Mouse (Mus musculus) lung, postnatal 10 days (tissue): Measurements from ENCODE around the gene Otulin.

ENCODE experiments used
- DNase-seq: peaks from one replicate; pipeline ENCODE4 v3.0.0; 2021

Gene Otulin

GRCm38 (mm10) chr15:27612533-27613221 lies 17.8 kb downstream of the Otulin start:
- peak; percentile 73 for DNase-seq

GRCm38 (mm10) chr15:27609554-27609953 lies 20.9 kb downstream of the Otulin start:
- no peak for DNase-seq

GRCm38 (mm10) chr15:27605252-27605651 lies 25.2 kb downstream of the Otulin start:
- no peak for DNase-seq

GRCm38 (mm10) chr15:27604558-27604957 lies 25.9 kb downstream of the Otulin start:
- no peak for DNase-seq

DNA sequence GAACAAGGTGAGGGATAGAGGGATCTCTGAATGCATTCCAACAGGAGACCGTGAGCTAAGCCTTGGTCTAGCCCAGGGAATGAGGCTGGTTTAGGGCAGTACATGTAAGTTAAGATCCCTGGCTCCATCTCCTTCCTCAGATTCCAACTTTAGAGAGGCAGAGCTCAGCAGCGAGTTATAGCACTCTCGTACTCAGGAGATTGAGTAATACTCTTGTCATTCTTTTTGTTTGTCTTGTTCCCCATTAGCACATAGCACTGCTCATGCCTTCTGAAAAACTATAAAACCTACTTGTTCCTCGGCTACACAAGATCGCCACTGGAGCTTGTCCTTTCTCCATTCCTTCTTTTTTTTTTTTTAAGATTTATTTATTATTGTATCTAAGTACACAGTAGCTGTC lies 30.0 kb downstream of the Otulin start:
- DNase-seq = no peak

DNA sequence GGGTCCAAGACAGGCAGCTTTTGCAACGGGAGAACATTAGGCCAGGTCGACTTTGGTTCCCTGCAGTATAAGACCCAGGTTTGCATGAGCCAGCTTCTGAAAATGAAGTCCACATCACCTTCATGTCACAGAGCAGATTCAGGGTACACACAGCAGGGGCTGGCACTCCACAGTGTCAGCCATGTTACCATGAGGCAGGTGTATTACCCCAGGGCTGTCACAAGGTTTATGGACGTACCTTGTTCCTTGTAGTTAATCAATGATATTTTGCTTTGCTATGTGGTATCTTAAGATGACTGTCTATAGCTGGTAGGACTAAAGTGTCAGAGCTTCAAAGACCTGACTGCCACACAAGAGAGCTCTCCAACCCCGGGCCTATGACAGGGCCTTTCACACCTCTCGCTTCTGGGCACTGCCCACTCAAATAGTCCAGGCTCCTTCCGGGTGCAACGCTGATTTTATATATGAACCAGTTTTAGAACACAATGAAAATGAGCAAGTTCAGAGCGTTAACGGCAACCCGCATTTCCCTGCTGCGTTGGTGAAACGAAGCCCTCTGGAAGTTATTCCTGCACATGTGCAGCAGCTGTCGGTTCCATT lies 31.6 kb downstream of the Otulin start:
- no peak for DNase-seq

DNA sequence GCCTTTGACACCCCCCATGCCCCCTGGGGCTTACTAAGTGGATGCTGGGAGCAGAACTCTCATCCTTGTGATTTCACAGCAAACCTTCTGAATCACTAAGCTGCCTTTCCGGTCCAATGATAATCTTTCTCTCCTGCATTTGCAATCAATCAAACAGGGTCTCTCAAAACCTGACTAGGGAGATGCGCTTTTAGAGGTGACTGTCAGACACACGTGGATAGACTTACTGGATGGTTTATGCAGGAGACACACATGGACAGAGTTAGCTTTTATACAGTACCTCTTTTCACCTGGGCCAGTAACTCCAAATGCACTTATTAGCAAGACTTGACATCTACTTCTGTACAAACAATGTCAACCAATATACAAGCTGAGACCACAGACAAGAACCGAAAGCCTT lies 33.0 kb downstream of the Otulin start:
- DNase-seq = no peak

DNA sequence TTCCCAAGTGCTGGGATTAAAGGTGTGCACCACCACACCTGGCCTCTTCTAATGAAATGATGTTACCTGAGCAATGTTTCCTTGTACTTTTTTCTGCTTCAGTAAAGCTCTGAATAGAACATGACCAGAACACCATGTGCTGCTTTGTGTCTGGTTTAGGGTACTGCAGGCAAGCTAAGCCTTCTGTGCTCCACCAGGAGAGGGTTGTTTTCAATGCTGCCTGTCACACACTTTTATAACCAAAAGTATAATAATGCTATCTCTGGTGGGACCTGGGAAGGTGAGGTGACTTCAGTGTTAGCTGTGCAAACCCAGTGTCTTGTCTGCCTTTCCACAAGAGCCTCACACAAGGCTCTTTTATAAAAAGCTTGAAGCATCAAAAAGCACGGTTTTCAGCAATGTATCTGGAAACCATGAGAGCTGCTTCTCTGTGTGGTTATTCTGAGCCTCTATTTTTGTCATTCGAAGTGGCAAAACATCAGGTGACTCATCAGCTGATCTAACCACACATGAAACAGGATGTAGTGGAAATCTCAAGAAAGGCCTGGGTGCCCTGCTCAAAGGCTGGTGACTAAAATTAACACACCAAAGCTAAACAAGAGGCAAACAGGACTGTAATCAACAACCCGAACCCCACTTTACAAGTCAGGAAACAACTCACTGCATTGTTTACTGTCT lies 33.9 kb downstream of the Otulin start:
- DNase-seq = peak; percentile 22

GRCm38 (mm10) chr15:27595560-27595959 lies 34.9 kb downstream of the Otulin start:
- no peak for DNase-seq

DNA sequence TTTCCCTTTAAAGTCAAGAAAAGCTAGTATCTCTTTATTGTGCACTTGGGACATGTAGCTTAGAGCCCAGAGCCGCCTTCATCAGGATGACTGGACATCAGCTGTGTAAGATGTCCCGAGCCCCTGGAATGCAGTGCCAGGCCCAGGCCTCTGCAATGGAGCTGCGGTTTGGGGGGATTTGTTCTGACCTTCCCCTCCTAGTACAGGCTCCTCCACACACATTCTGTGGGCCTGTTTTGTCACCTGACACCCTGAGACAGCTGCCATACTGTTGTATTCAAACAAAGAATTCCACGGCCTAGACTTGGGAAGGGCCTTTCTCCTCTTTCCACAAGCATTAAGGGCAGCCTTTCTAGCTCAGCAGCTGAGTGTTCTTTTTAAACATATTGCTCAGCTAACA lies 35.5 kb downstream of the Otulin start:
- no peak for DNase-seq

DNA sequence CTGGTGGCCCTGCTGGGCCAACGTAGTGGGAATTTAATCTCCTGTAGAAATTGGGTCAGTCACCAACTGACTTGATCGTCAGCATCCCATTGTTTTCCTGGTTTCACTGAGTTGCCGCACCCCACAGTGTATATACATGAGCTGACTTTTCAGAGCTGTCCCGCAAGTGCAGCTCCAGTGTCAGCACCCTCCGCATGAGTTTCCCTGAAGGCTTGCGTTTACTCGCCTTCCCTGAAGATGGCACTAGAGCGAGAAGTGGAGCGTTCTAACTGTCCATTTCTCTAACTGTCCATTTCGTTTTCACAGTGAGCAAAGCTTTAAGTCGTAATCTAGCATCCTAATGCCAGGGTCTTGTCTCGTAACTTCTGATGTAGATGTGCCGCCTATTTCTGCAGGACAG lies 36.8 kb downstream of the Otulin start:
- peak; percentile 54 for DNase-seq

DNA sequence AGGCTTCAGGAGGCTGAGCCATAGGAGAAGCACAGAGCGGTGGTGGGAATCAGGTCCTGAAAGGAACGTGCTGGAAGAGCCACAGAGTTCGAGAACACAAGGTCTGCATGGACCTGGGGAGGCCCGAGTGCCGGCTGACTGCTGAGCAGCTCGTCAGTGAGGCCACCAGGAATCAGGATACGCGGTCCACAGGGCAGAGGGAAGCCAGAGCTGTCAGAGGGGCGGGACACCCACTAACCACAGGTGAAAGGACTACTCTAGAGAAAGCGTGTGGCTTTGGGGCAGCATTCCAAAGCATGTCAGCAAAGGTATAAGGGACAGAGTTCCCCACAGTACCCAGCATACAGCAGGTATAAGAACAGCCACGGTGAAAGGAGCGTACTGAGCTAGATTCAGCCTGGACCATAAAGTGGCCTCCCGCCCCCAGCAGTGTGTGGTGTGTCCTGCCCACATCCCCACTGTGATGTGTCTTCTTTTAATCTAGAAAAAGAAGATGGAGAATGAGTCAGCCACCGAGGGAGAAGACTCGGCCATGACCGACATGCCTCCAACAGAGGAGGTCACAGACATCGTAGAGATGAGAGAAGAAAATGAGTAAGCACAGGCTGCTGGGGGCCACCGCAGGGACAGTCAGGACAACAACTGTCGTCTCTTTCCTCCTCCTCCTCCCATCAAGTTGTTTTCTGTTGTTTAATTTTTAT lies 37.7 kb downstream of the Otulin start:
- DNase-seq = no peak

DNA sequence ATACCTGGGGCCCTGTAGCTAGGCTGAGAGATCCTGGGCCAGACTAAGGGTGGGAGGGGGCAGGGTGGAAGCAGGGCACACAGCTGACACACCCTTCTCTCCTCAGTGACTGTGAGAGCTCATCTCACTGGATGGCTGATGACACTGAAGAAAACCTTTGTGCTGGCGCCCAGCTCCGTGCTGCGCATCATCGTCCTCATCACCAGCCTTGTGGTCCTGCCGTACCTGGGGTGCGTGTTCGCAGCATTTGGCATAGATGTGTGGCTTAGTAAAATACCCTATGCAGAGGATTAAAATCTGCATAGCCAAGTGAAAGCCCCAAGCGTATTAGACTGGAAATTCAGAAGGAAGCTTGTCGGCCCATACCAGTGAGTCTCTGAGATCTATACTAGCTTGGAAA lies 39.7 kb downstream of the Otulin start:
- no peak for DNase-seq

GRCm38 (mm10) chr15:27588087-27588826 lies 42.2 kb downstream of the Otulin start:
- no peak for DNase-seq

- DNase-seq = no peak
These were observed 44.4 kb downstream of the Otulin start for GRCm38 (mm10) chr15:27586093-27586480.

- DNase-seq = no peak
These were observed 44.9 kb downstream of the Otulin start for GRCm38 (mm10) chr15:27585466-27586092.

- no peak for DNase-seq
These were observed 46.9 kb downstream of the Otulin start for GRCm38 (mm10) chr15:27583620-27584019.

GRCm38 (mm10) chr15:27583042-27583441 lies 47.5 kb downstream of the Otulin start:
- DNase-seq = peak; percentile 67

- DNase-seq = no peak
These were observed 48.1 kb downstream of the Otulin start for GRCm38 (mm10) chr15:27582428-27582827.

- DNase-seq = no peak
These were observed 48.9 kb downstream of the Otulin start for GRCm38 (mm10) chr15:27581640-27582039.

GRCm38 (mm10) chr15:27580771-27581170 lies 49.7 kb downstream of the Otulin start:
- no peak for DNase-seq

- no peak for DNase-seq
These were observed 50.6 kb downstream of the Otulin start for GRCm38 (mm10) chr15:27579853-27580252.
